Mouse (Mus musculus) CD4-positive, CD25-positive, alpha-beta regulatory T cell, adult 4 months (primary cell): ENCODE data around the gene Tsc22d3. TPM values are rescaled to one million over a fixed set of nuclear protein-coding genes. Genes with fewer than 3 reads are reported as not detected.
"Not testable (repeated sequence)": the region's sequence is repeated elsewhere in the genome, so short reads cannot be mapped to it uniquely, and the experiment has no call there.

Source experiments
- ATAC-seq: one replicate; pipeline ENCODE4 v1.8.0; 2017
- polyA plus RNA-seq, 2 experiments: library from polyadenylated mRNA; unstranded; fragments of 100-300 nt; shearing (Covaris generic); gene quantifications; one replicate each; pipeline ENCODE4 v1.2.1; 2017

Gene Tsc22d3
- polyA plus RNA-seq, 2 experiments from 2014 or later = 366 to 590 TPM

DNA sequence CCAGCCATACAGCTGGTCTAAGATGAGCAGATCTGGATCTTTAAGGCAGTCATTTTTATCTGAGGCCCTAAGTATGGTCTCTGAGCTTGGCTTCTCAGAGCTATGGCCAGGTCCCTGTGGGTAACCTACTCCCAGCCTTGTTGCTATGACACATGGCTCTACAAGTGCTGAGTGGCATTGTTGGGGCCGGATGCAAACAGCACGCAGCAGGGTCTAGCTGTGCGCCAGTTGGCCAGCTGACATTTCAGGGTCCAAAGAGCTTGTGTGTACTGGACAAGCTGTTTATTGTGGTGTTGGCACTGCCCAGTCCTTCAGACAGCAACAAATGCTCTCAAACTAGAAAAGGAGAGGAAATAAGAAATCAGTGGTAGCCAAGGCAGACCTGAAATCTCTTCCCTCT is 35.2 kb downstream of the Tsc22d3 start:
- no peak for ATAC-seq

GRCm38 (mm10) chrX:140564777-140565176 is 35.7 kb downstream of the Tsc22d3 start:
- ATAC-seq = no peak

GRCm38 (mm10) chrX:140558176-140558844 is 42.1 kb downstream of the Tsc22d3 start:
- ATAC-seq = no peak

DNA sequence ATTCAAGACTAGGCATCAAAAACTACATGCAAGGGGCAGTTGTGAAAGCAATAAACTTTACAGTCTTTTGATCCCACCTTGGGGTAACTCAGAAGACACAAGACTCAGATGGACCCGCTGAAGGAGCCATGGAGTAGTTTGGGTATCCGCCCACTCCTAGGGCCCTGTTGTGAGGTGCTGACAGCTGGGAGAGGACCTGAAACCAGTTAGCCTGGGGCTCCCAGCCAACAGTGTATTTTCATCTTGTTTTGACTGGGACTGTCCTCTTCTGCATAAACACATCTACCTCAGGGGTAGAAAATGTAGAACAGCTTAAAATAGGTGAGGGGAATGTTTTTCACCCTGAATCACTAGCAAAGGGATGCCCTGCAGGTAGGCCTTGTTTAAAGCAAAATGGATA is 44.5 kb downstream of the Tsc22d3 start:
- ATAC-seq = no peak

GRCm38 (mm10) chrX:140555423-140555822 is 45.0 kb downstream of the Tsc22d3 start:
- ATAC-seq = no peak

DNA sequence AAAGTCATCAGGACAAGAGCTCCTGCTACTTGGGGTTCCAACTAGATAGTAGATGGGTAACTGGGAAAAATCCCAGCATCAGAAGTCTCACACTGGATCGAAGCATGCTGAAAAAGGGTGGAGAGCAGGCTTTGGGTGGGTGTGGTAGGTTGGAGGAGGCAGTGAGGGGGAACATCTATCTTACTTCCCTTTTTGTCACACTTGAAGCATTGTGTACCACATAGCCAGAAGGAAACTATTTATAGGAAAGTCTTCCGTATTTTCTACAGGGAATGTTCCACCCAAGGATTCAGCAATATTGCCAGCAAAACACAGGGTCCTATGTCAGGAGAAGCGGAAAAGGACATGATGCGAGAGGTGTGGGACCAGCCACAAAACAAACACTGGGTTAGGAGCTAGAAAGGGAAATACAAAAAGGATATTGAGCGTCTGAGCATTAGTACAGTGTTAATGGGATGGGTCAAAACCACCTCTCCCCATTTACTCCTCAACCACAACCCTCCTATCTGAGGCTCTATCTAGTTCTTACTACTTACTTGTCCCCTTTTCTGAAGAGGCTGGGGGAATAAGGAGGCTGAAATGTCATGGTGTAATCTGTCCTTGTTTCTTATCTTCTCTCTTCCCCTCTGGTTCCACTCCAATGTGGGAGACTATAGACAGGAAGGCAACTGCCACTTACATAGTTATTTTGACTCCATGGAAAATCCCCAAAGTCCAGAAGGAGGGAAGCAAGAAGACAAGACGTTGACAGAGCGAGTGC is 52.6 kb downstream of the Tsc22d3 start:
- no peak for ATAC-seq

- no peak for ATAC-seq
Observed at GRCm38 (mm10) chrX:140544737-140545136, 55.7 kb downstream of the Tsc22d3 start.

DNA sequence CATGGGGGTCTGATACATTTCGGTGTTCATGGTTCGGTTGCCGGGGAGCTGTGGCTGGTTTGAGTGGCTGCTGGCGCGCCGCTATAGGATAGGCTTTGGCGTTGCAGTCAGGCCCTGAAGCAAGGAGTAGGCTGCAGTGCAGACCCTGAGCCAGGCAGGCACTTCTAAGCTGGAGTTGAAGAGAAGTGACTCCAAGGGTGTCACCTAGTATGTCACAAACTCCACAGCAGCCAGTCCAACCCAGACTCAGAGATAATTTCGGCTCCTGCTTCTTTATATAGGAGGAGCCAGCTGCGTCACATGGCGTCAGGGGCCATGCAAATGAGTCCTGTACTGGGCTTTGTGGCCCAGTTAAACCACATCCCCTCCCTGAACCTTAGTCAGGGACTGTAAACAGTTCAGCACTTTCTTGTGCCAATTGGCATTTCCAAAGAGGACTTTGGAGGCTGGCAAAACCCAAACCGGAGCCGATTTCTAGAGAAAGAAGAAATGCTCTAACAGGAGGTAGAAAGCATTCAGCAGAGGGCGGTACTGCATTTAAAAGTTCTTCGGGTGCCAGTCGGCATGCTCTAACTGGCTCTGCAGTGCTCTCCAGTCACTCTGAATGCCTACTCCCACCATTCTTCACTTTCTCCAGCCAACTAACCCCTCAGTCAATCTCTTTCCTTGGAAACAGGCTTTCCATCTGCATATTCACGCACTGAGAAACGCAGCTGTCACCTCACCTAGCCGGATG is 57.4 kb downstream of the Tsc22d3 start:
- ATAC-seq = peak; percentile 83

- ATAC-seq = no peak
Observed at GRCm38 (mm10) chrX:140542474-140542845, 58.0 kb downstream of the Tsc22d3 start.

- no peak for ATAC-seq
Observed at GRCm38 (mm10) chrX:140541711-140542473, 58.6 kb downstream of the Tsc22d3 start.

GRCm38 (mm10) chrX:140540500-140541114 is 59.9 kb downstream of the Tsc22d3 start:
- peak; percentile 10 for ATAC-seq

DNA sequence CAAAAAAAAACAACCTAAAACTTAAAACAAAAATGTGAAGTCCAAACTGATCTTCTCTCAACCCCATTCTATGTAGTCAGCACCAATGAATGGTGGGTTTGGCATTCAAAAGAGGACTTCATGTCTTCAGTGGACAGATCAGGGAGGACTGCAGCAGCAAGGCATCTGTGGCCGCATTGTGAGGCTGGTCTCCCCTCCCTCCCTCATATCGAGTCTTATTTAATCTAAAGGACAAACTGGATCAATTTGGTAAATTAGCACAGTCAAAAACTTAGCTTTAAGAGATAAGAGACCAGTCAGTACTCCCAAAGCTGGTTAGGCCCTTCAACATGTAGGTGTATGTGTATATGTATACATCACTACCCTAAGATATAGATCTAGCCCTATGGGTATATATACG is 60.6 kb downstream of the Tsc22d3 start:
- not testable (repeated sequence) for ATAC-seq

GRCm38 (mm10) chrX:140539111-140539680 is 61.3 kb downstream of the Tsc22d3 start:
- no peak for ATAC-seq

- ATAC-seq = no peak
Observed at GRCm38 (mm10) chrX:140538649-140539048, 61.8 kb downstream of the Tsc22d3 start.

GRCm38 (mm10) chrX:140537662-140538061 is 62.8 kb downstream of the Tsc22d3 start:
- ATAC-seq = peak; percentile 60

DNA sequence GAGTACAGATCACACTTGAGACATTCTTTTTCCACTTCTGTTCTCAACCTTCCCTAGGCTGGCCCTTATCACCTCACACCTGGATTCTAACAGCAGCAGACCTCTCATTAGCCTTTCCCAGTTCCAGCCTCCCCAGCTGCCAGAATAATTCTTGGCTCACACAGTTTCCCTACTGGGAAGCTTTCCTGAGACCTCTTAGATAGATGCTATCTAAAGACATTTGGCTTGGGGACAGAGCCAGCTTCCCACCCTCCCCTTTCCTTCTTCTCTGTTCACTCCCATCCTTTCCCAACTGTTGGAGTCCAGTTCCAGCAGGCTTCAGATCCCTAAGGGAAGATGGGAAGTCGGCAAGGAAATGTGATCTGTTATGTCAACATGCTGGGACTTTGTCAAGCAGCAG is 65.0 kb downstream of the Tsc22d3 start:
- ATAC-seq = no peak

- ATAC-seq = no peak
Observed at GRCm38 (mm10) chrX:140534306-140534705, 66.2 kb downstream of the Tsc22d3 start.

DNA sequence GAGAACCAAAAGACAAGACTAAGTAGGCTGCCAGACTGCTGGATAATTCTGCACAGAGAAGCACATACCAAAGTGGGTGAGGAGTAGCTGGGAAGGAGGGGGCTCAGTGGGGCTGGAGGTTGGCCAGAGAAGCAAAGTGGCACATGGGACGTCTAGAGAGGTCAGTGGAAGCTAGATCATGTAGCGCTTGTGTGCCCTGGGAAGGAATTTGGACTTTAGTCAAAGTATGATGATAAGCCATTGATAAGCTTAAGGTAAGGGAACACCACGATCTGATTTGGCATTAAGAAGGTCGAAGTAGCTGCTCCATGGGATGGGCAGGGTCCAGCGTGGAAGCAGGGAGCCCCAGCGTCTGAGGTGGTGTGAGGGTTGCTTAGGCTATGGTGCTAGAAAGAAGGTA is 68.1 kb downstream of the Tsc22d3 start:
- no peak for ATAC-seq

GRCm38 (mm10) chrX:140531356-140531755 is 69.1 kb downstream of the Tsc22d3 start:
- ATAC-seq = peak; percentile 60

DNA sequence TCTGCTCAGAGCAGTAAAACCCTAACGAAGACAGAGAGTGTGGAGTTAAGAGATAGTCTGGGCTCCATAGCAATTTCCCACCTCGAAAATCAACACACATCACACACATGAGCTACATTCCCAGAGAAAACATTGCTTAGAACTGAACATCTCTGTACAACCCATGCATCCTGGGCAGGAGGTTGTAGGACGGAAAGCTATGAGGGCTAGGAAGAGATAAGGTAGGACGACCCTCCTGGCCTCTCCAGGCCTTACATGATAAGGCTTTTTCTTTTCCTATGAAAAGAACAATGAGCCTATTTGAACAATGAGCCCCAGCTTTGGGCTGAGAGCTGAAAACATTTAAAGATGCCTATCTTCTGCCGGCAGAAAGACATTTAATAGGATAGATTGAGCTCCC is 69.8 kb downstream of the Tsc22d3 start:
- no peak for ATAC-seq

- no peak for ATAC-seq
Observed at GRCm38 (mm10) chrX:140529074-140529561, 71.3 kb downstream of the Tsc22d3 start.

DNA sequence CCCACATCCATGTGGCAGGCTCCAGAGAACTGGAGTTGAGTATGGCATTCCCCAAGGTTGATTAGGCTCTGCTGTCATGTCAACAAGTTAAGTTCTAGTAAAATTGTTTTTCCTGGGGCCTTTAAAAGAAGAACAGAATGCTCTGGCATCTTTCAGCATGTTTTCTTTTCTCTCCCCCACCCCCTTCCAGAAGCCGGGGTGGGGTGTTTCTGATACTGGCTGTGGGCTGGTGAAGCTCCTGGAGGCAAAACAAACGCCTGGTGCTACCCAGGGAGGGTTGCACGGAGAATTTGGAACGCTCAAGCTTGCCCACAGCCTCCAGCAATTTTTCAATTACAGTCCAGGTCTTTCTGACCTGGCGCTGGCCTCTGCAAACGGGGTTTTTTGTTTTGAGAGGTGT is 73.2 kb downstream of the Tsc22d3 start:
- ATAC-seq = no peak
